Mouse (Mus musculus): ENCODE results near the gene Cacna2d1. TPM values are rescaled to one million over a fixed set of nuclear protein-coding genes. Genes with fewer than 3 reads are reported as not detected.
A peak's percentile ranks its signal among the peaks of the same experiment; 100 is the strongest.

The Cacna2d1 gene
- polyA plus RNA-seq, 1 experiment from 2014 or later: 32.8 TPM

GRCm38 (mm10) chr5:15985228-15985858 lies 50.9 kb downstream of the Cacna2d1 start:
- H3K27me3 ChIP-seq (replicated peaks): peaks cover 23% of the 10 kb centered on the region
- 0 out of 2 replicates have a peak, but pooled peaks cover 9% of the 10 kb centered on the region for H3K4me1 ChIP-seq
- no peaks in the 10 kb centered on the region for H3K36me3 ChIP-seq
- H3K9ac ChIP-seq (replicated peaks): no peak overlapping the region
- ATAC-seq (ENCODE audit: low FRiP score): no peak
- no peaks in the 10 kb centered on the region for H3K9me3 ChIP-seq (replicated peaks)
- H3K4me3 ChIP-seq (replicated peaks): no peak overlapping the region
- 20% methylated on average over 7 of the region's 7 CpGs for WGBS
- no peak overlapping the region for H3K4me2 ChIP-seq
- H3K27ac ChIP-seq (replicated peaks): no peak overlapping the region

GRCm38 (mm10) chr5:15985901-15986300 lies 51.4 kb downstream of the Cacna2d1 start:
- ATAC-seq (ENCODE audit: low FRiP score): peak; percentile 77
- Histone ChIP-seq H3K4me2 (no peak overlapping the region), H3K9me3 (replicated peaks) (no peaks in the 10 kb centered on the region), H3K36me3 (no peaks in the 10 kb centered on the region), H3K4me3 (replicated peaks) (no peak overlapping the region), H3K27me3 (replicated peaks) (peaks cover 23% of the 10 kb centered on the region), H3K27ac (replicated peaks) (no peak overlapping the region), H3K4me1 (0 out of 2 replicates have a peak, but pooled peaks cover 9% of the 10 kb centered on the region), H3K9ac (replicated peaks) (no peak overlapping the region)
- 12% methylated on average over 4 of the region's 4 CpGs for WGBS

GRCm38 (mm10) chr5:15991428-15992139 lies 57.1 kb downstream of the Cacna2d1 start:
- H3K4me1 ChIP-seq: peaks cover 7% of the 10 kb centered on the region
- peak; percentile 71 for ATAC-seq (ENCODE audit: low FRiP score)
- peak overlapping the region; percentile 4; the same call in 1 of the 2 replicates for H3K4me2 ChIP-seq
- peak overlapping the region; percentile 48 for H3K27ac ChIP-seq (replicated peaks)
- 31% methylated on average over 12 of the region's 12 CpGs for WGBS
- H3K27me3 ChIP-seq (replicated peaks): peaks cover 9% of the 10 kb centered on the region; the same call in 1 of the 2 replicates
- no peak overlapping the region for H3K4me3 ChIP-seq (replicated peaks)
- H3K36me3 ChIP-seq: no peaks in the 10 kb centered on the region
- H3K9me3 ChIP-seq (replicated peaks): no peaks in the 10 kb centered on the region
- no peak overlapping the region for H3K9ac ChIP-seq (replicated peaks)

- H3K27ac ChIP-seq (replicated peaks): no peak overlapping the region
- no peaks in the 10 kb centered on the region for H3K9me3 ChIP-seq (replicated peaks)
- H3K4me3 ChIP-seq (replicated peaks): no peak overlapping the region
- WGBS: 22% methylated on average over 4 of the region's 4 CpGs
- no peak overlapping the region for H3K9ac ChIP-seq (replicated peaks)
- H3K4me1 ChIP-seq: peaks cover 7% of the 10 kb centered on the region
- ATAC-seq (ENCODE audit: low FRiP score): no peak
- peaks cover 18% of the 10 kb centered on the region for H3K27me3 ChIP-seq (replicated peaks)
- H3K4me2 ChIP-seq: no peak overlapping the region
- H3K36me3 ChIP-seq: no peaks in the 10 kb centered on the region
Observed at GRCm38 (mm10) chr5:15993252-15993944, 58.9 kb downstream of the Cacna2d1 start.

- no peak overlapping the region for H3K4me2 ChIP-seq
- no peaks in the 10 kb centered on the region for H3K36me3 ChIP-seq
- H3K9ac ChIP-seq (replicated peaks): no peak overlapping the region
- H3K4me1 ChIP-seq: peaks cover under 1% of the 10 kb centered on the region; the same call in 1 of the 2 replicates
- no peaks in the 10 kb centered on the region for H3K9me3 ChIP-seq (replicated peaks)
- ATAC-seq (ENCODE audit: low FRiP score): no peak
- no peak overlapping the region for H3K27ac ChIP-seq (replicated peaks)
- no peak overlapping the region for H3K4me3 ChIP-seq (replicated peaks)
- 86% methylated on average over 3 of the region's 3 CpGs for WGBS
- peaks cover 17% of the 10 kb centered on the region for H3K27me3 ChIP-seq (replicated peaks)
Observed at GRCm38 (mm10) chr5:15997190-15997589, 62.7 kb downstream of the Cacna2d1 start.

GRCm38 (mm10) chr5:15997769-15998168 lies 63.3 kb downstream of the Cacna2d1 start:
- Histone ChIP-seq H3K9me3 (replicated peaks) (no peaks in the 10 kb centered on the region), H3K36me3 (no peaks in the 10 kb centered on the region), H3K4me3 (replicated peaks) (no peak overlapping the region), H3K4me2 (no peak overlapping the region), H3K4me1 (peaks cover 6% of the 10 kb centered on the region), H3K27ac (replicated peaks) (no peak overlapping the region), H3K27me3 (replicated peaks) (peaks cover 17% of the 10 kb centered on the region), H3K9ac (replicated peaks) (no peak overlapping the region)
- 94% methylated on average over 1 of the region's 1 CpGs for WGBS
- ATAC-seq (ENCODE audit: low FRiP score): no peak

GRCm38 (mm10) chr5:16000917-16001316 lies 66.4 kb downstream of the Cacna2d1 start:
- Histone ChIP-seq H3K36me3 (no peaks in the 10 kb centered on the region), H3K27me3 (replicated peaks) (peaks cover 16% of the 10 kb centered on the region), H3K4me1 (peaks cover 24% of the 10 kb centered on the region), H3K9ac (replicated peaks) (no peak overlapping the region), H3K27ac (replicated peaks) (no peak overlapping the region), H3K4me3 (replicated peaks) (no peak overlapping the region), H3K9me3 (replicated peaks) (no peaks in the 10 kb centered on the region), H3K4me2 (no peak overlapping the region)
- 65% methylated on average over 2 of the region's 2 CpGs for WGBS
- no peak for ATAC-seq (ENCODE audit: low FRiP score)

GRCm38 (mm10) chr5:16002431-16003063 lies 68.1 kb downstream of the Cacna2d1 start:
- H3K27ac ChIP-seq (replicated peaks): peak overlapping the region; percentile 60
- no peak overlapping the region for H3K4me3 ChIP-seq (replicated peaks)
- H3K27me3 ChIP-seq (replicated peaks): peaks cover 15% of the 10 kb centered on the region
- 2% methylated on average over 9 of the region's 9 CpGs for WGBS
- peaks cover 24% of the 10 kb centered on the region for H3K4me1 ChIP-seq
- no peak overlapping the region for H3K9ac ChIP-seq (replicated peaks)
- H3K4me2 ChIP-seq: peak overlapping the region; percentile 30
- no peaks in the 10 kb centered on the region for H3K9me3 ChIP-seq (replicated peaks)
- no peaks in the 10 kb centered on the region for H3K36me3 ChIP-seq
- ATAC-seq (ENCODE audit: low FRiP score): peak; percentile 56; the same call in 1 of the 2 replicates

GRCm38 (mm10) chr5:16004305-16004704 lies 69.8 kb downstream of the Cacna2d1 start:
- WGBS: 36% methylated on average over 5 of the region's 6 CpGs
- Histone ChIP-seq H3K27me3 (replicated peaks) (peaks cover 12% of the 10 kb centered on the region), H3K36me3 (no peaks in the 10 kb centered on the region), H3K4me3 (replicated peaks) (no peak overlapping the region), H3K4me1 (peaks cover 24% of the 10 kb centered on the region), H3K9me3 (replicated peaks) (no peaks in the 10 kb centered on the region), H3K27ac (replicated peaks) (no peak overlapping the region), H3K4me2 (no peak overlapping the region), H3K9ac (replicated peaks) (no peak overlapping the region)
- ATAC-seq (ENCODE audit: low FRiP score): no peak

- H3K27me3 ChIP-seq (replicated peaks): peaks cover 10% of the 10 kb centered on the region; the same call in 1 of the 2 replicates
- no peak overlapping the region for H3K27ac ChIP-seq (replicated peaks)
- H3K4me3 ChIP-seq (replicated peaks): no peak overlapping the region
- no peaks in the 10 kb centered on the region for H3K36me3 ChIP-seq
- ATAC-seq (ENCODE audit: low FRiP score): no peak
- WGBS: 83% methylated on average over 6 of the region's 6 CpGs
- no peak overlapping the region for H3K9ac ChIP-seq (replicated peaks)
- peaks cover 24% of the 10 kb centered on the region for H3K4me1 ChIP-seq
- no peak overlapping the region for H3K4me2 ChIP-seq
- H3K9me3 ChIP-seq (replicated peaks): no peaks in the 10 kb centered on the region
Observed at GRCm38 (mm10) chr5:16006964-16007363, 72.5 kb downstream of the Cacna2d1 start.

- no peaks in the 10 kb centered on the region for H3K9me3 ChIP-seq (replicated peaks)
- no peak overlapping the region for H3K27ac ChIP-seq (replicated peaks)
- 64% methylated on average over 2 of the region's 2 CpGs for whole genome bisulfite sequencing
- H3K9ac ChIP-seq (replicated peaks): no peak overlapping the region
- no peak overlapping the region for H3K4me2 ChIP-seq
- H3K4me1 ChIP-seq: no peaks in the 10 kb centered on the region
- no peaks in the 10 kb centered on the region for H3K27me3 ChIP-seq (replicated peaks)
- H3K4me3 ChIP-seq (replicated peaks): no peak overlapping the region
- no peak for ATAC-seq (ENCODE audit: low FRiP score)
- no peaks in the 10 kb centered on the region for H3K36me3 ChIP-seq
Observed at GRCm38 (mm10) chr5:16013649-16014048, 79.2 kb downstream of the Cacna2d1 start.

All from neural tube, embryonic 15.5 days (tissue).